In the genomic region with DNA sequence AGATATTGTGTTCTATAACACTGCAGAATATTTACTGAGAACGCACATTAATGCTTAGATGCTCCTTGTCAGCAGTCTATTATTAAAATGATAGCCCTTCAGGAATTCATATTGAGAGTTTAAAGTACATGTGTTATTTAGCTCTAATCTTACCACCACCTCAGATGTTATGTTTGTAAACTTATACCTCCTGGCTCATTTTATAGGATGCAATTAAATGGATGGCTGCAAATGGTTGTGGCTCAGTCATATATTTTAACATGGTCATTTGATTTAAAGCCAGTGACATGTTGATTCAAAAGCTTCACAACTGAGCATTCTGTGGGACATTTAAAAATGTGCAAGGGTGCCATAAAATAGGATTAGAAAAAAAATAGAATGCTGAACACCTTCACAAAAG, we compare ENCODE assay signal across 21 mouse cellular contexts. TPM values are rescaled to one million over a fixed set of nuclear protein-coding genes. Genes with fewer than 3 reads are reported as not detected.
A peak's percentile ranks its signal among the peaks of the same experiment; 100 is the strongest.
DNase-seq lines count a peak whose midpoint lies in the region; ATAC-seq lines count a peak whose summit lies in the region.
"Had no signal": no experiment of that assay in that cellular context is flagged by ENCODE, and none has a peak within 500 bp of the region (broad histone marks: within the 10 kb centered on the region; RNA-seq: fewer than 3 reads in every experiment).

No protein-coding gene starts in this region.

- 0 out of 2 replicates have a peak, but pooled peaks cover 4% of the 10 kb centered on the region for H3K4me1 ChIP-seq in kidney, embryonic 14.5 days (ENCODE audit: control insufficient read depth, insufficient read depth, low read length)
- H3K4me1 ChIP-seq in kidney, embryonic 16.5 days (ENCODE audit: insufficient read depth, low read length), result no peaks in the 10 kb centered on the region
- H3K4me1 ChIP-seq: embryonic facial prominence, embryonic 15.5 days; forebrain, embryonic 10.5 days; forebrain, embryonic 12.5 days had no signal

- peak; percentile 69; the same call in 1 of the 2 replicates for ATAC-seq in kidney, embryonic 14.5 days (ENCODE audit: low FRiP score, low TSS enrichment)
- peak; percentile 35; the same call in 1 of the 2 replicates for ATAC-seq in kidney, embryonic 16.5 days (ENCODE audit: low FRiP score, low TSS enrichment)
- ATAC-seq: forebrain, embryonic 14.5 days; forebrain, embryonic 16.5 days had no signal

- H3K4me2 ChIP-seq in kidney, embryonic 14.5 days (replicated peaks; ENCODE audit: low read depth, low read length), result no peak overlapping the region
- no peak overlapping the region for H3K4me2 ChIP-seq in kidney, embryonic 16.5 days (replicated peaks; ENCODE audit: low read depth, low read length)
- H3K4me2 ChIP-seq: embryonic facial prominence, embryonic 13.5 days; embryonic facial prominence, embryonic 15.5 days; forebrain, embryonic 12.5 days had no signal

- H3K4me3 ChIP-seq in kidney, embryonic 14.5 days (ENCODE audit: low read length), result no peak overlapping the region
- H3K4me3 ChIP-seq in kidney, embryonic 16.5 days (ENCODE audit: low read length), result no peak overlapping the region
- H3K4me3 ChIP-seq: embryonic facial prominence, embryonic 13.5 days; embryonic facial prominence, embryonic 15.5 days; erythroblast, embryonic 14.5 days; forebrain, embryonic 10.5 days; forebrain, embryonic 12.5 days had no signal

- no peaks in the 10 kb centered on the region for H3K9me3 ChIP-seq in kidney, embryonic 14.5 days (ENCODE audit: control insufficient read depth, low read length)
- H3K9me3 ChIP-seq in kidney, embryonic 16.5 days (ENCODE audit: low read length), result no peaks in the 10 kb centered on the region
- H3K9me3 ChIP-seq: embryonic facial prominence, embryonic 13.5 days; embryonic facial prominence, embryonic 15.5 days; forebrain, embryonic 10.5 days; forebrain, embryonic 12.5 days had no signal

- no peaks in the 10 kb centered on the region for H3K27me3 ChIP-seq in kidney, embryonic 14.5 days (ENCODE audit: control insufficient read depth, insufficient read depth, low read length)
- no peaks in the 10 kb centered on the region for H3K27me3 ChIP-seq in kidney, embryonic 16.5 days (ENCODE audit: insufficient read depth, low read length)
- H3K27me3 ChIP-seq: embryonic facial prominence, embryonic 13.5 days; embryonic facial prominence, embryonic 15.5 days; forebrain, embryonic 12.5 days had no signal

- H3K36me3 ChIP-seq in kidney, embryonic 14.5 days (ENCODE audit: control insufficient read depth, insufficient read depth, low read length), result no peaks in the 10 kb centered on the region
- no peaks in the 10 kb centered on the region for H3K36me3 ChIP-seq in kidney, embryonic 16.5 days (ENCODE audit: insufficient read depth, low read length)
- H3K36me3 ChIP-seq: embryonic facial prominence, embryonic 13.5 days; embryonic facial prominence, embryonic 15.5 days; forebrain, embryonic 10.5 days; forebrain, embryonic 12.5 days had no signal

- H3K27ac ChIP-seq in kidney, embryonic 14.5 days (ENCODE audit: low read depth, low read length), result no peak overlapping the region
- H3K27ac ChIP-seq in kidney, embryonic 16.5 days (ENCODE audit: low read length), result no peak overlapping the region
- H3K27ac ChIP-seq: embryonic facial prominence, embryonic 13.5 days; embryonic facial prominence, embryonic 15.5 days; forebrain, embryonic 10.5 days; forebrain, embryonic 12.5 days had no signal

- no peak for DNase-seq in kidney, postnatal 4 days
- DNase-seq in kidney, adult 8-10 months, result no peak
- DNase-seq: adrenal gland, adult 2 months; adrenal gland, postnatal 10 days; adrenal gland, postnatal 25 days; cerebellum, adult 11 months; cerebellum, adult 18-20 months; cerebellum, adult 8-10 months; cerebellum, adult 9-11 months; cerebellum, postnatal 14 days; cerebellum, postnatal 36 days; embryo, embryonic 11 days had no signal

- 38% methylated on average over 1 of the region's 1 CpGs for WGBS in kidney, embryonic 14.5 days
- 41% methylated on average over 1 of the region's 1 CpGs for WGBS in kidney, embryonic 16.5 days

- H3K9ac ChIP-seq in kidney, embryonic 14.5 days (ENCODE audit: low read depth, low read length), result no peak overlapping the region
- no peak overlapping the region for H3K9ac ChIP-seq in kidney, embryonic 16.5 days (replicated peaks; ENCODE audit: low read length)
- H3K9ac ChIP-seq: embryonic facial prominence, embryonic 13.5 days; embryonic facial prominence, embryonic 15.5 days; forebrain, embryonic 12.5 days had no signal

RNA-seq across cellular contexts. Expression of a gene that starts 41.2 kb away (rescaled TPM):
- 10.0 and 25.3 TPM in 2 replicates for polyA plus RNA-seq in kidney, embryonic 14.5 days (2014; fragmentation: Nextera tagmentation; extraction: Ambion mirVana)
- 18.5 and 20.5 TPM in 2 replicates for polyA plus RNA-seq in kidney, embryonic 16.5 days (2015; fragmentation: Nextera tagmentation; extraction: Ambion mirVana)
- polyA plus RNA-seq: erythroblast, embryonic 14.5 days had no signal
